Mouse (Mus musculus) liver, postnatal 0 days (tissue): ENCODE data around the gene Spred2. TPM values are rescaled to one million over a fixed set of nuclear protein-coding genes. Genes with fewer than 3 reads are reported as not detected.

Source experiments
- ATAC-seq: fragments of 200-750 bp; cut with Nextera tagmentation; 2 replicates; pipeline ENCODE4 v1.8.0; 2017; ENCODE audit warnings: mild to moderate bottlenecking, moderate library complexity
- DNase-seq: peaks from one replicate; pipeline ENCODE4 v3.0.0-alpha.2; 2016
- H3K27ac ChIP-seq: fragments of 300-500 bp; sonication (generic); 2 replicates; pipeline ENCODE4 v1.5.1; 2014; ENCODE audit warnings: antibody characterized with exemption, moderate library complexity, mild to moderate bottlenecking, low read depth
- H3K27me3 ChIP-seq: fragments of 300-500 bp; sonication (generic); 2 replicates; pipeline ENCODE4 v1.6.1; 2014; ENCODE audit warnings: low read length, control low read depth, mixed read lengths; ENCODE audit not compliant: insufficient read depth
- H3K36me3 ChIP-seq: fragments of 300-500 bp; sonication (generic); replicated peaks from 2 replicates; pipeline ENCODE4 v1.6.1; 2014; ENCODE audit warnings: mild to moderate bottlenecking, control low read depth, low read length, moderate library complexity, mixed read lengths; ENCODE audit not compliant: insufficient read depth
- H3K4me1 ChIP-seq: fragments of 300-500 bp; sonication (generic); 2 replicates; pipeline ENCODE4 v1.6.1; 2014; ENCODE audit warnings: antibody characterized with exemption, mild to moderate bottlenecking, control low read depth; ENCODE audit not compliant: insufficient read depth
- H3K4me2 ChIP-seq: fragments of 300-500 bp; sonication (generic); 2 replicates; pipeline ENCODE4 v1.6.1; 2014; ENCODE audit warnings: low read depth, mild to moderate bottlenecking, low read length, moderate library complexity, mixed read lengths
- H3K4me3 ChIP-seq: fragments of 300-500 bp; sonication (generic); 2 replicates; pipeline ENCODE4 v1.5.1; 2014; ENCODE audit warnings: low read depth, low read length
- H3K9ac ChIP-seq: fragments of 300-500 bp; sonication (generic); replicated peaks from 2 replicates; pipeline ENCODE4 v1.6.1; 2014; ENCODE audit warnings: mild to moderate bottlenecking, moderate library complexity
- H3K9me3 ChIP-seq: fragments of 300-500 bp; sonication (generic); 2 replicates; pipeline ENCODE4 v1.6.1; 2016; ENCODE audit warnings: mild to moderate bottlenecking, control low read depth, low read length, mixed read lengths
- CTCF ChIP-seq: sonication (generic); IDR thresholded peaks from 2 replicates; pipeline ENCODE4 v1.5.1; 2016; ENCODE audit warnings: antibody characterized with exemption, low read depth
- EP300 ChIP-seq: IDR thresholded peaks from 2 replicates; pipeline ENCODE4 v1.6.1; 2016; ENCODE audit warnings: antibody characterized with exemption, low read depth, mild to moderate bottlenecking
- WGBS: fragments of 180-500 bp; shearing (Covaris S2); extraction: QIAGEN DNeasy Blood & Tissue Kit; methylation state at CpG from one replicate; pipeline ENCODE4 v1.1.7; 2014; ENCODE audit not compliant: insufficient replicate concordance; 5-methylcytosine and 5-hydroxymethylcytosine counted together
- polyA plus RNA-seq: library from polyadenylated mRNA; unstranded; fragments of >200 nt; fragmentation: Nextera tagmentation; extraction: Ambion mirVana; gene quantifications from 2 replicates; pipeline ENCODE4 v1.2.1, GENCODE M21; 2015

Gene Spred2
- polyA plus RNA-seq, 1 experiment from 2014 or later = 1.3 TPM

DNA sequence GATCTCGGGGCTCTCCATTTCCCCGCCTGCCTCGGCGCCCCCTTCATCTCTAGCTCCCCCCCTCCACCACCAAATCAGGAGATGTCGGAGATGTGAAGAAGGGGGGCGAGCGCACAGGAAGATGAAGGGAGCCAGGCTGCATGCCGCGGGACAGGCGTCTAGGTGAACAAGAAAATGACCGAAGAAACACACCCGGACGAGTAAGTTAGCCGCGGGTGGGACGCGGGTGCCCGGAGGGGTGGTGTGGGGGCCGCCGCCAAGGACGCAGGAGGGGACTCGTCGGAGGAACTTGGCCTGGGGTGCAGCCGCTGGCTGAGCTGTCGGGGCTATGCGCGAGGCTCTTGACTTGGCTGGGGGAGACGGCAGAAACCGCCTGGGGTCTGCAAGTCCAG lies 578 bp downstream of the Spred2 start:
- ATAC-seq (no peak), DNase-seq (no peak)

DNA sequence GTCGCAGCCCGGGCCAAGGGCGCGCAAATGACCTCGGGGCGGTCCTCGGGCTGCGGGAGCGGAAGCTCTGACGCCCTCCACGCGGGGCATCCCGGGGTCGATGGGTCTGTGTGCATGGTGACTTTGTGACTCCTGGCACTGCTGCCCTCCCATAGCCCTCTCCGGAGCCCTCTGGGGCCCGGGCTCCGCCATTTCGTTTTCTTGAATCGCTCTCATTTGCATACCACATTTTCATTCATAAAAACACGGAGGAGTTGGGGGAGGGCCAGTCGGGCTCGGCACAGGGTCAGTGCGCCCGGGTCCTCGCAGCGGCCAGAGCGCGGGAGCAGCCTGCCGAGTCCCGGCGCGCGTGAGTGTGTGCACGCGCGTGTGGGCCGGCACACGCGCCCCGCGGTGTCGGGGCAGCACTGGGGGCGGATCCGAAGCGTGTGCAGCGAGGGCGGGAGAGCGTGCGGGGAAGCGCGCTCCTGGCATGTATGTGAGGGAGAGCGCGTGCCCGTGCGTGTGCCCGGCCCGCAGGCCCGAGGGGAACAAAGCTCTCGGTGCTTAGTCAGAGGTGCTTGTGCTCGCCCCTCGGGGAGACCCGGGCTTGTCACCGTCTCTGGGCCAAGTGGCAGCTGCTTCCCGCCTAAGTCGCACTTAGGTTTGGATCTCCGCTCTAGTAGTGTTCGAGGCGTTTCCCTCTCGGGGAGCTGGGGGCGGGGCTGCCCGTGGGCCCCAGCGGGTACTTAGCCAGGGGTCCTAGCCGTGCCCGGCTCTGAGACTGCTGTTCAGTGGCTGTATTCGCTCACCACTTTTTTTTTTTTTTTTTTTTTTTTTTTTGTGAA lies 1.2 kb downstream of the Spred2 start:
- H3K27me3 ChIP-seq = no peaks in the 10 kb centered on the region
- peaks cover 32% of the 10 kb centered on the region for H3K4me1 ChIP-seq
- no peaks in the 10 kb centered on the region for H3K36me3 ChIP-seq
- ATAC-seq = peak; percentile 57
- peak overlapping the region; percentile 72 for H3K4me3 ChIP-seq
- no peaks in the 10 kb centered on the region for H3K9me3 ChIP-seq
- peak overlapping the region; percentile 94 for H3K9ac ChIP-seq
- peak overlapping the region; percentile 84 for H3K27ac ChIP-seq
- TF ChIP-seq CTCF (no peak), EP300 (no peak)
- DNase-seq = peak; percentile 78
- peak overlapping the region; percentile 94 for H3K4me2 ChIP-seq
- under 1% methylated on average over 70 of the region's 75 CpGs for WGBS

More for the DNA sequence above, 578 bp downstream of the Spred2 start:
- Histone ChIP-seq H3K9me3 (no peaks in the 10 kb centered on the region), H3K4me2 (peak overlapping the region; percentile 94), H3K27me3 (no peaks in the 10 kb centered on the region), H3K9ac (peak overlapping the region; percentile 94), H3K4me1 (peaks cover 32% of the 10 kb centered on the region), H3K27ac (peak overlapping the region; percentile 84), H3K36me3 (no peaks in the 10 kb centered on the region), H3K4me3 (peak overlapping the region; percentile 72)
- TF ChIP-seq EP300 (no peak), CTCF (no peak)
- WGBS = under 1% methylated on average over 28 of the region's 29 CpGs

DNA sequence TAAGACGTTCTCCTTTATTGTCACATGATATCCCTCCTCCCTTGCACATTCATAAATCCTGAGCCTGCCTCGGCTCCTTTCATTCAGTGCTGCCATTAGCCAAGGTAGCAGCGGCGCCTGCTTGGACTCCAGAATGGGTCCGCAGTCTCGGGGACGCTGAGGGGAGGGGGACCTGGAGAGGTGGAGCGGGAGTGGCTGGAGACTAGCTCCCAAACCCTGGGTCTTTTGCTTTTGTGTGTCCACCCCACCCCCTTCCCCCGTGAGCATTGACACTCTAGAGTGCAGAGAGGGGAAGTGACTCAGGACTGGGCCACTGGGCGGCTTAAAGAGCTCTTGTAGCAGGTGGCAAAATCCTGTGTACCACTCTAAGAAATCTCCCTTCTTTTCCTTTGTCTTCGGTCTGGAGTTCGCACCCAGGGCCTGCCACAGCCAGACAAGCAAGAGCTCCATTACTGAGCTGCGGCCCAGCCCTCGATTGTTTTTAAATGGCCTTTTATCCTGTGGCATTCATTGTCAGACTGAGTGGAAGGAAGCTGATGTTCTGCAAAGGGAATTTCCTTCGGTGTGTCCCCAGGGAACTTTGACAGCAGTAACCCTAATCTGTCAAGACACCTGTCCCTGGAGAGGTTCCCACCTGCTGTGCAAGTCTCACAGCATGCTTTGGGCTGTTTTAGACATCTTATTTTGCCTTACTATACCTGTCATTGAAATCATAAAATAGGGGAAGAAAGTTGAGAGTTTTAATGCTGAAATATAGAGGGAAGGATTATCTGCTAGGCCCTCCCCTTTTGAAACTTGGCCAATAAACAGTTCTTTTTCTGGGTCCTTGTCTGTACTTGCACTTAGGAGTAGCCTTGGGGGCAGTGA lies 2.0 kb downstream of the Spred2 start:
- H3K4me2 ChIP-seq = peak overlapping the region; percentile 94
- H3K9me3 ChIP-seq = no peaks in the 10 kb centered on the region
- ATAC-seq (no peak; the same call in 1 of the 2 replicates), DNase-seq (peak; percentile 57)
- H3K4me3 ChIP-seq = peak overlapping the region; percentile 72
- no peaks in the 10 kb centered on the region for H3K36me3 ChIP-seq
- TF ChIP-seq EP300 (no peak), CTCF (no peak)
- 5% methylated on average over 15 of the region's 15 CpGs for WGBS
- H3K27ac ChIP-seq = peak overlapping the region; percentile 84
- H3K9ac ChIP-seq = peak overlapping the region; percentile 94
- peaks cover 27% of the 10 kb centered on the region for H3K4me1 ChIP-seq
- no peaks in the 10 kb centered on the region for H3K27me3 ChIP-seq

DNA sequence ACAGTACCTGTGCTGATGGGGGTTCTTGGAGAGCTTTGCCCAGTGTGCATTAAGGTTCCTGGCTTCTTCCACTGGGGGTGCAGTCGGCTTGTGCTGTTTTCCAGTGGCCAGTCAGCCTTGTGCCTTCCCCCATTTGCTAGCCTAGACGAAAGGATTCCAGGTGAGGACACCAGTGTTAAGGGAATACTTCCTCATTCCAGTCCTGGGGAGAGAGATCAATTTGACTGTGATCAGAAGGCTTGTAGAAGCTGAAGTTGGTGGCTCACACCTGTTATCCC lies 2.6 kb downstream of the Spred2 start:
- peak overlapping the region; percentile 72; the same call in 1 of the 2 replicates for H3K4me3 ChIP-seq
- peaks cover 27% of the 10 kb centered on the region for H3K4me1 ChIP-seq
- no peaks in the 10 kb centered on the region for H3K27me3 ChIP-seq
- H3K9me3 ChIP-seq = no peaks in the 10 kb centered on the region
- ATAC-seq (no peak), DNase-seq (no peak)
- no peaks in the 10 kb centered on the region for H3K36me3 ChIP-seq
- TF ChIP-seq CTCF (no peak), EP300 (no peak)
- H3K9ac ChIP-seq = no peak overlapping the region
- 52% methylated on average over 2 of the region's 2 CpGs for WGBS
- H3K27ac ChIP-seq = 0 out of 2 replicates have a peak overlapping the region, but pooled peaks have one; percentile 84
- H3K4me2 ChIP-seq = peak overlapping the region; percentile 94

DNA sequence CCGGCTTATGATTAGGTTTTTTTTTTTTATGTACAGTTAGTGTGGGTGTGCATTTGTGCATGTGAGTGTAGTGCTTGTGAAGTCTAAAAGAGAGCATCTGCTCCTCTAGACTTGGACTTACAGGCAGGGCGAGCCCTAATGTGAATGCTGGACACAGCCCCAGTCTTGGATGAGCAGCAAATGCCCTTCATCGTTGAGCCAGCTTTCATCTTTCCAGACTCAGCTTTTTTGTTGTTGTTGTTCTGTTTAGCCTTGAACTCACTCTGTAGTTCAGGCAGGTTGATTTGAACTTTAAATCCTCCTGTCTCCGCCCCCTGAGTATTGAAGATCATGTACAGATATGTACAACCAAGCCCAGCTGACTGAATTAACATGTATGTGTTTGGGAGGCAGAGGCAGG lies 4.5 kb downstream of the Spred2 start:
- Histone ChIP-seq H3K9ac (no peak overlapping the region), H3K36me3 (no peaks in the 10 kb centered on the region), H3K4me1 (peaks cover 27% of the 10 kb centered on the region), H3K27ac (no peak overlapping the region), H3K9me3 (no peaks in the 10 kb centered on the region), H3K4me2 (no peak overlapping the region), H3K27me3 (no peaks in the 10 kb centered on the region), H3K4me3 (no peak overlapping the region)
- TF ChIP-seq EP300 = no peak
- TF ChIP-seq CTCF = no peak
- no peak for ATAC-seq
- DNase-seq = no peak
- WGBS = 85% methylated on average over 4 of the region's 4 CpGs
